Mouse (Mus musculus): ENCODE data around the gene Adamtsl3.
"Not testable (repeated sequence)": the region's sequence is repeated elsewhere in the genome, so short reads cannot be mapped to it uniquely, and the experiment has no call there.

The Adamtsl3 gene

GRCm38 (mm10) chr7:82420329-82421052 lies 85.0 kb downstream of the Adamtsl3 start:
- not testable (repeated sequence) for DNase-seq (ENCODE audit: low read depth, low spot score)

- no peak for DNase-seq (ENCODE audit: low read depth, low spot score)
Observed at GRCm38 (mm10) chr7:82422561-82422960, 87.1 kb downstream of the Adamtsl3 start.

- DNase-seq (ENCODE audit: low read depth, low spot score) = no peak
Observed at GRCm38 (mm10) chr7:82423602-82424001, 88.1 kb downstream of the Adamtsl3 start.

- DNase-seq (ENCODE audit: low read depth, low spot score) = no peak
Observed at GRCm38 (mm10) chr7:82424281-82424680, 88.8 kb downstream of the Adamtsl3 start.

GRCm38 (mm10) chr7:82425374-82425773 lies 89.9 kb downstream of the Adamtsl3 start:
- no peak for DNase-seq (ENCODE audit: low read depth, low spot score)

GRCm38 (mm10) chr7:82429447-82429846 lies 94.0 kb downstream of the Adamtsl3 start:
- no peak for DNase-seq (ENCODE audit: low read depth, low spot score)

GRCm38 (mm10) chr7:82431572-82431971 lies 96.1 kb downstream of the Adamtsl3 start:
- no peak for DNase-seq (ENCODE audit: low read depth, low spot score)

- no peak for DNase-seq (ENCODE audit: low read depth, low spot score)
Observed at GRCm38 (mm10) chr7:82433226-82433625, 97.7 kb downstream of the Adamtsl3 start.

GRCm38 (mm10) chr7:82458376-82458775 lies 122.9 kb downstream of the Adamtsl3 start:
- DNase-seq (ENCODE audit: low read depth, low spot score) = no peak

- no peak for DNase-seq (ENCODE audit: low read depth, low spot score)
Observed at GRCm38 (mm10) chr7:82462921-82463523, 127.5 kb downstream of the Adamtsl3 start.

GRCm38 (mm10) chr7:82464364-82464763 lies 128.9 kb downstream of the Adamtsl3 start:
- DNase-seq (ENCODE audit: low read depth, low spot score) = no peak

- no peak for DNase-seq (ENCODE audit: low read depth, low spot score)
Observed at GRCm38 (mm10) chr7:82465437-82465836, 129.9 kb downstream of the Adamtsl3 start.

- DNase-seq (ENCODE audit: low read depth, low spot score) = no peak
Observed at GRCm38 (mm10) chr7:82476441-82477221, 141.1 kb downstream of the Adamtsl3 start.

GRCm38 (mm10) chr7:82478461-82478860 lies 143.0 kb downstream of the Adamtsl3 start:
- no peak for DNase-seq (ENCODE audit: low read depth, low spot score)

- no peak for DNase-seq (ENCODE audit: low read depth, low spot score)
Observed at GRCm38 (mm10) chr7:82478861-82479755, 143.6 kb downstream of the Adamtsl3 start.

GRCm38 (mm10) chr7:82483426-82483825 lies 147.9 kb downstream of the Adamtsl3 start:
- DNase-seq (ENCODE audit: low read depth, low spot score) = no peak

- no peak for DNase-seq (ENCODE audit: low read depth, low spot score)
Observed at GRCm38 (mm10) chr7:82484834-82485233, 149.3 kb downstream of the Adamtsl3 start.

- no peak for DNase-seq (ENCODE audit: low read depth, low spot score)
Observed at GRCm38 (mm10) chr7:82485344-82485954, 150.0 kb downstream of the Adamtsl3 start.

GRCm38 (mm10) chr7:82491018-82491417 lies 155.5 kb downstream of the Adamtsl3 start:
- DNase-seq (ENCODE audit: low read depth, low spot score) = no peak

GRCm38 (mm10) chr7:82492881-82493280 lies 157.4 kb downstream of the Adamtsl3 start:
- DNase-seq (ENCODE audit: low read depth, low spot score) = no peak

GRCm38 (mm10) chr7:82494220-82494619 lies 158.7 kb downstream of the Adamtsl3 start:
- no peak for DNase-seq (ENCODE audit: low read depth, low spot score)
